Mouse (Mus musculus) CH12.LX (cell line): Measurements from ENCODE around the gene Frmd4a. TPM values are rescaled to one million over a fixed set of nuclear protein-coding genes. Genes with fewer than 3 reads are reported as not detected.

Experiments used
- DNase-seq: peaks from one replicate; pipeline ENCODE4 v3.0.0-alpha.2; 2013; ENCODE audit errors: extremely low read depth
- H3K27ac ChIP-seq: 2 replicates; pipeline ENCODE4 v1.5.1; 2012; ENCODE audit warnings: low read depth, mild to moderate bottlenecking, control low read depth, moderate library complexity; ENCODE audit not compliant: insufficient read depth
- H3K27me3 ChIP-seq: replicated peaks from 2 replicates; pipeline ENCODE3; 2012; ENCODE audit warnings: inconsistent platforms
- H3K36me3 ChIP-seq, 2 experiments: replicated peaks in 1 of 2; 2 replicates each; pipeline versions ENCODE3 to v1.6.1; 2012; ENCODE audit warnings: inconsistent platforms in 1 of 2, low read length in 1 of 2, mild to moderate bottlenecking in 1 of 2, mixed read lengths in 1 of 2, moderate library complexity in 1 of 2; ENCODE audit not compliant: control insufficient read depth in 1 of 2, insufficient read depth in 1 of 2
- H3K4me1 ChIP-seq, 2 experiments: 2 replicates each; pipeline ENCODE4 v1.6.1; 2012; ENCODE audit warnings: inconsistent platforms in 1 of 2, moderate library complexity in 1 of 2; ENCODE audit not compliant: insufficient read depth in 2 of 2, control insufficient read depth in 1 of 2
- H3K4me2 ChIP-seq: 2 replicates; pipeline ENCODE4 v1.6.1; 2012; ENCODE audit warnings: low read depth, mild to moderate bottlenecking, control low read depth; ENCODE audit not compliant: poor library complexity, insufficient read depth, severe bottlenecking
- H3K4me3 ChIP-seq, 3 experiments: fragments of 150-350 bp in 1 of 3; sonication (generic) in 1 of 3; replicated peaks in 1 of 3; 2 replicates each; pipeline versions ENCODE3 to v1.5.1; 2011 to 2012; ENCODE audit warnings: low read depth in 2 of 3, low read length in 2 of 3, mild to moderate bottlenecking in 2 of 3, moderate library complexity in 2 of 3, control low read depth in 1 of 3, improper control_type of control experiment in 1 of 3, inconsistent platforms in 1 of 3, mixed read lengths in 1 of 3; ENCODE audit not compliant: poor library complexity in 1 of 3
- H3K79me2 ChIP-seq: replicated peaks from 2 replicates; pipeline ENCODE4 v1.6.1; 2012; ENCODE audit warnings: mild to moderate bottlenecking, moderate library complexity; ENCODE audit not compliant: control insufficient read depth, poor library complexity, insufficient read depth, severe bottlenecking; ENCODE audit errors: extremely low read depth
- H3K9ac ChIP-seq: 2 replicates; pipeline ENCODE4 v1.6.1; 2012; ENCODE audit warnings: low read depth, mild to moderate bottlenecking, control low read depth, moderate library complexity; ENCODE audit not compliant: insufficient read depth
- H3K9me3 ChIP-seq: replicated peaks from 2 replicates; pipeline ENCODE3; 2012; ENCODE audit warnings: low read length, inconsistent platforms, mixed read lengths
- BHLHE40 ChIP-seq: IDR thresholded peaks from 2 replicates; pipeline ENCODE4 v1.6.1; 2011; ENCODE audit warnings: mild to moderate bottlenecking, low read depth, low read length, improper control_type of control experiment
- CHD2 ChIP-seq: IDR thresholded peaks from 2 replicates; pipeline ENCODE4 v1.6.1; 2011; ENCODE audit warnings: low read length, improper control_type of control experiment
- GABPA ChIP-seq: IDR thresholded peaks from 2 replicates; pipeline ENCODE4 v1.6.1; 2012; ENCODE audit warnings: low read depth, low read length, improper control_type of control experiment, inconsistent platforms; ENCODE audit not compliant: insufficient replicate concordance
- MAFK ChIP-seq: IDR thresholded peaks from 2 replicates; pipeline ENCODE4 v1.6.1; 2011; ENCODE audit warnings: low read length, improper control_type of control experiment; ENCODE audit not compliant: insufficient replicate concordance
- POLR2A ChIP-seq: IDR thresholded peaks from 2 replicates; pipeline ENCODE4 v1.6.1; 2011; ENCODE audit warnings: low read depth, mild to moderate bottlenecking, improper control_type of control experiment, low read length
- SMC3 ChIP-seq: IDR thresholded peaks from 2 replicates; pipeline ENCODE4 v1.6.1; 2011; ENCODE audit warnings: low read depth, low read length, improper control_type of control experiment
- ZC3H11A ChIP-seq: IDR thresholded peaks from 2 replicates; pipeline ENCODE4 v1.6.1; 2012; ENCODE audit warnings: low read depth, mild to moderate bottlenecking, inconsistent platforms, low read length, improper control_type of control experiment
- dilution Hi-C: fragments of 300-500 bp; cut with MboI; formaldehyde crosslinking; loops from 2 replicates; pipeline ENCODE4 v1.14.3; 2020; ENCODE audit warnings: low sequenced_read_pairs; ENCODE audit not compliant: extremely low pct_unique_long_range_greater_than_20kb, extremely low pct_ligation_motif_present
- in situ Hi-C: fragments of 300-500 bp; cut with MboI; formaldehyde crosslinking; loops from 3 replicates; pipeline ENCODE4 v1.14.3; 2019; ENCODE audit warnings: low sequenced_read_pairs, low pct_ligation_motif_present, low pct_unique_long_range_greater_than_20kb, mixed read lengths
- polyA plus RNA-seq: library from polyadenylated mRNA; unstranded; fragments of >175 nt; gene quantifications from 2 replicates; pipeline ENCODE4 v1.2.1, GENCODE M21; 2012; ENCODE audit warnings: low read depth; ENCODE audit not compliant: insufficient read length
- total RNA-seq, 2 experiments: library from RNA; depleted of rRNA; stranded (reverse); fragments of 300-350 nt in 1 of 2; fragments of >200 nt in 1 of 2; gene quantifications; 2 replicates each; pipeline ENCODE4 v1.2.3; 2012 to 2014

The Frmd4a gene
- total and polyA plus RNA-seq, 3 experiments = 0.13 to 2.0 (median 0.32) TPM

DNA sequence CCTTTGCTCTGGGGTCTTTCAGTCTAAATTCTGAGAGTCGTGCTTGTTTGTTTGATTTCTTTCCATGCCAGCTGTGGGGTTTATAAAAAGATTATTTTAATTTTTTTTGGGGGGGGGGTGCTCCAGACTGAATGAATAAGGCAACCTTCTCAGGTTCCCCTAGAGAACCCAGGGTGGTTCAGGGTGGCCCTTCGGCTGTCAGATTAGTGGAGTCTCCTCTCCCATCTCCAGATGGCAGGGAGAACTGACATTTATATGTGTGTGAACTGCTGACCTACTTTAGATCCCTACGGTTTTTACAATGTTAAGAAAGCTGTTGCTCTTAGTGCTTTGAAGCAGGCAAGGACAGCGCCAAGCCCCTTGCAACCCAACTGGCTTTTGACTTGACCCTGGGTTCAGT, 1.4 kb downstream of the Frmd4a start:
- no peak overlapping the region for H3K4me3 ChIP-seq
- H3K9me3 ChIP-seq = no peaks in the 10 kb centered on the region
- H3K4me2 ChIP-seq = no peak overlapping the region
- no peaks in the 10 kb centered on the region for H3K79me2 ChIP-seq
- H3K9ac ChIP-seq = no peak overlapping the region
- TF ChIP-seq ZC3H11A = no peak
- no peaks in the 10 kb centered on the region for H3K27me3 ChIP-seq
- dilution Hi-C loops (no loop called here), in situ Hi-C loops (no loop called here)
- H3K4me1 ChIP-seq = no peaks in the 10 kb centered on the region
- no peak for DNase-seq
- no peaks in the 10 kb centered on the region for H3K36me3 ChIP-seq
- no peak overlapping the region for H3K27ac ChIP-seq

GRCm38 (mm10) chr2:4024927-4025326, 7.4 kb downstream of the Frmd4a start:
- H3K9ac ChIP-seq = no peak overlapping the region
- H3K9me3 ChIP-seq = no peaks in the 10 kb centered on the region
- in situ Hi-C loops (no loop called here), dilution Hi-C loops (no loop called here)
- H3K4me2 ChIP-seq = no peak overlapping the region
- H3K36me3 ChIP-seq = no peaks in the 10 kb centered on the region
- no peaks in the 10 kb centered on the region for H3K79me2 ChIP-seq
- no peaks in the 10 kb centered on the region for H3K4me1 ChIP-seq
- DNase-seq = no peak
- no peak overlapping the region for H3K4me3 ChIP-seq
- no peaks in the 10 kb centered on the region for H3K27me3 ChIP-seq
- H3K27ac ChIP-seq = no peak overlapping the region
- no peak for TF ChIP-seq POLR2A
- TF ChIP-seq MAFK = no peak
- TF ChIP-seq CHD2 = no peak

- dilution Hi-C loops (no loop called here), in situ Hi-C loops (no loop called here)
- H3K79me2 ChIP-seq = no peaks in the 10 kb centered on the region
- H3K4me1 ChIP-seq = no peaks in the 10 kb centered on the region
- no peaks in the 10 kb centered on the region for H3K9me3 ChIP-seq
- H3K36me3 ChIP-seq = no peaks in the 10 kb centered on the region
- no peak overlapping the region for H3K9ac ChIP-seq
- TF ChIP-seq MAFK (no peak), BHLHE40 (no peak), SMC3 (no peak), GABPA (no peak)
- TF ChIP-seq, all 38 proteins: peak for 0
- Histone ChIP-seq H3K27me3 (no peaks in the 10 kb centered on the region), H3K27ac (no peak overlapping the region), H3K4me3 (no peak overlapping the region), H3K4me2 (no peak overlapping the region)
- no peak for DNase-seq
Observed at GRCm38 (mm10) chr2:4029031-4029747, 11.7 kb downstream of the Frmd4a start.
